ENCODE assay signal across 21 mouse cellular contexts in the genomic region with DNA sequence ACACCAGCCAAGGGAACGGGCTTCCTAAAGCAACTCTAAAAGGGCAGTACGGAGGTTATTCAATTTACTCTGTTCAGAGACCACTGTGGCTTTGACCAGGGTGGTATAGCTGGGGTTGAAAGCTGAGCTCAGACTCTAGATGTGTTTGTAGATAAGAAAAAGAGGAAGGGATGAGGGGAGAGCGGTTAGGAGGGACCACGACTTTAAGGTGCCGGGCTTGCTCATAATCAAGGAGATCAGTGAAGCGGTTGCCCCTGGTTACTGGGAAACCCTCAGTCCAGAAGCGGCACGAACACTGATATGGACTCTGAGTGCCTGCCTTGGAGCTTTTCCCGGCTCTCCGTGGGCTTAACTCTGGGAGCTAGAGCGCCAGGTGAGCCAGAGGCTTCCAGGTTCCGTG. TPM values are rescaled to one million over a fixed set of nuclear protein-coding genes. Genes with fewer than 3 reads are reported as not detected.
A peak's percentile ranks its signal among the peaks of the same experiment; 100 is the strongest.
DNase-seq lines count a peak whose midpoint lies in the region; ATAC-seq and TF ChIP-seq lines count a peak whose summit lies in the region.
"Had no signal": no experiment of that assay in that cellular context is flagged by ENCODE, and none has a peak within 500 bp of the region (broad histone marks: within the 10 kb centered on the region; RNA-seq: fewer than 3 reads in every experiment).

No protein-coding gene starts in this region.

- H3K4me1 ChIP-seq in liver, postnatal 0 days (ENCODE audit: insufficient read depth) = peaks cover 16% of the 10 kb centered on the region
- H3K4me1 ChIP-seq: embryonic facial prominence, embryonic 10.5 days; hindbrain, embryonic 12.5 days had no signal

- peak overlapping the region; percentile 49 for H3K4me2 ChIP-seq in liver, postnatal 0 days (ENCODE audit: low read depth, low read length)
- H3K4me2 ChIP-seq: hindbrain, embryonic 12.5 days; lung, embryonic 14.5 days; midbrain, embryonic 11.5 days had no signal

- H3K27me3 ChIP-seq in liver, postnatal 0 days (ENCODE audit: insufficient read depth, low read length) = no peaks in the 10 kb centered on the region
- H3K27me3 ChIP-seq: hindbrain, embryonic 12.5 days had no signal

- H3K27ac ChIP-seq in liver, postnatal 0 days (ENCODE audit: low read depth) = peak overlapping the region; percentile 9; the same call in 1 of the 2 replicates
- H3K27ac ChIP-seq: embryonic facial prominence, embryonic 10.5 days; heart, embryonic 10.5 days; hindbrain, embryonic 12.5 days; left cerebral cortex, adult 2 months had no signal

- DNase-seq in 416B (ENCODE audit: low read depth) (peak; percentile 15), liver (peak; percentile 64)
- peak; percentile 18 for DNase-seq in c-Kit-positive CD71-negative TER-119-negative erythroid progenitor cells, embryonic 14.5 days (ENCODE audit: low read depth)
- DNase-seq in liver, postnatal 0 days = no peak
- no peak for DNase-seq in left cerebral cortex, adult 9 months (ENCODE audit: low spot score in 2 of 2)
- no peak for DNase-seq in kidney, postnatal 36 days
- DNase-seq in adrenal gland, adult 8-10 months = no peak
- DNase-seq: adrenal gland, postnatal 14 days; cerebellum, adult 11-12 months; gastrocnemius, postnatal 14 days; kidney, adult 18-20 months; kidney, postnatal 10 days; lung, embryonic 14.5 days; right cerebral cortex, postnatal 4 days; thymus, postnatal 25 days had no signal

- TF ChIP-seq EP300 in liver, postnatal 0 days (IDR thresholded peaks at IDR 0.05; ENCODE audit: low read depth) = no peak

- ATAC-seq in liver, postnatal 0 days = peak; percentile 54
- ATAC-seq: forebrain, embryonic 14.5 days had no signal

- no peaks in the 10 kb centered on the region for H3K36me3 ChIP-seq in liver, postnatal 0 days (replicated peaks; ENCODE audit: insufficient read depth, low read length)
- H3K36me3 ChIP-seq: embryonic facial prominence, embryonic 10.5 days; heart, embryonic 10.5 days; hindbrain, embryonic 12.5 days had no signal

- no peaks in the 10 kb centered on the region for H3K9me3 ChIP-seq in liver, postnatal 0 days (ENCODE audit: low read length)
- H3K9me3 ChIP-seq: embryonic facial prominence, embryonic 10.5 days; heart, embryonic 10.5 days; hindbrain, embryonic 12.5 days had no signal

- 0 out of 2 replicates have a peak overlapping the region, but pooled peaks have one; percentile 1 for H3K4me3 ChIP-seq in liver, postnatal 0 days (ENCODE audit: low read depth, low read length)
- H3K4me3 ChIP-seq: embryonic facial prominence, embryonic 10.5 days; heart, embryonic 10.5 days; hindbrain, embryonic 12.5 days; left cerebral cortex, adult 2 months had no signal

- WGBS in liver, postnatal 0 days (ENCODE audit: insufficient replicate concordance) = 38% methylated on average over 12 of the region's 12 CpGs

- no peak for TF ChIP-seq CTCF in liver, postnatal 0 days (IDR thresholded peaks at IDR 0.05; ENCODE audit: low read depth)

- H3K9ac ChIP-seq in liver, postnatal 0 days (replicated peaks) = no peak overlapping the region
- H3K9ac ChIP-seq: hindbrain, embryonic 12.5 days; lung, embryonic 14.5 days had no signal

RNA-seq across cellular contexts. Expression of gene Foxn2, which starts 9.0 kb away (rescaled TPM):
- polyA plus RNA-seq in liver, postnatal 0 days (2015; fragmentation: Nextera tagmentation; extraction: Ambion mirVana) = 6.6 and 6.8 TPM in 2 replicates
- total RNA-seq in adrenal gland, adult 8-10 months (2022) = 10 to 100 TPM; 15.6 to 19.5 (median 17.7) TPM

Comparison
In these comparisons a context has a peak if more than half of its experiments do, and no peak if none do; other contexts are left out.
1. DNase-seq: peak in 416B (single experiment), c-Kit-positive CD71-negative TER-119-negative erythroid progenitor cells, embryonic 14.5 days (single experiment) and liver (single experiment); none in liver, postnatal 0 days (single experiment), left cerebral cortex, adult 9 months (0 of 2), kidney, postnatal 36 days (0 of 2) and adrenal gland, adult 8-10 months (single experiment).